Comparison of ENCODE assay signal across 8 mouse cellular contexts in genomic region chr5:88689279-88689938, GRCm38 (mm10). TPM values are rescaled to one million over a fixed set of nuclear protein-coding genes. Genes with fewer than 3 reads are reported as not detected.
DNase-seq lines count a peak whose midpoint lies in the region; ATAC-seq and TF ChIP-seq lines count a peak whose summit lies in the region.

No protein-coding gene starts in this region.

- no peak overlapping the region for H3K4me3 ChIP-seq in intestine, embryonic 15.5 days (replicated peaks)
- no peak overlapping the region for H3K4me3 ChIP-seq in stomach, postnatal 0 days (ENCODE audit: low read depth, low read length)

- peak; percentile 62; the same call in 1 of the 2 replicates for ATAC-seq in frontal cortex, adult (ENCODE audit: low TSS enrichment)
- ATAC-seq in Patski, result peak; percentile 71
- peak; percentile 8; the same call in 1 of the 2 replicates for ATAC-seq in intestine, embryonic 15.5 days
- peak; percentile 16; the same call in 1 of the 2 replicates for ATAC-seq in stomach, postnatal 0 days (ENCODE audit: low FRiP score, low TSS enrichment)

- H3K27ac ChIP-seq in intestine, embryonic 15.5 days, result no peak overlapping the region
- H3K27ac ChIP-seq in stomach, postnatal 0 days (replicated peaks), result no peak overlapping the region

- no peaks in the 10 kb centered on the region for H3K36me3 ChIP-seq in intestine, embryonic 15.5 days
- H3K36me3 ChIP-seq in stomach, postnatal 0 days (ENCODE audit: control insufficient read depth, insufficient read depth, low read length), result no peaks in the 10 kb centered on the region

- POLR2A ChIA-PET in Patski (lab: Charles Lee), result interaction anchor here (1.6 kb wide), 1 partner anchor 31 kb away, joined by 4 read pairs; the partner anchor contains the start of gene Mob1b

- H3K4me1 ChIP-seq in intestine, embryonic 15.5 days (replicated peaks), result 0 out of 2 replicates have a peak, but pooled peaks cover 3% of the 10 kb centered on the region
- no peaks in the 10 kb centered on the region; the same call in 1 of the 2 replicates for H3K4me1 ChIP-seq in stomach, postnatal 0 days (replicated peaks; ENCODE audit: control insufficient read depth, insufficient read depth)

- no peak overlapping the region for H3K4me2 ChIP-seq in intestine, embryonic 15.5 days (replicated peaks)
- H3K4me2 ChIP-seq in stomach, postnatal 0 days (replicated peaks; ENCODE audit: low read depth), result no peak overlapping the region

- H3K9me3 ChIP-seq in intestine, embryonic 15.5 days, result no peaks in the 10 kb centered on the region
- no peaks in the 10 kb centered on the region for H3K9me3 ChIP-seq in stomach, postnatal 0 days (ENCODE audit: control insufficient read depth, low read length)

- DNase-seq in frontal cortex, postnatal 10 days (ENCODE audit: low spot score in 2 of 2), result no peak
- DNase-seq in 3134 (ENCODE audit: extremely low read depth, insufficient read length, low spot score) (peak; percentile 28), Patski (ENCODE audit: low read depth, low spot score) (no peak)
- no peak for DNase-seq in stomach, postnatal 0 days (ENCODE audit: low spot score)
- no peak for DNase-seq in spleen, adult 12 weeks (ENCODE audit: low spot score)
- no peak for DNase-seq in ovary, adult 18-20 months (ENCODE audit: low spot score)

- CTCF ChIA-PET in Patski (lab: Charles Lee), result interaction anchor here (0.6 to 2.2 kb wide), 24 partner anchors 9 to 159 kb away, joined by 3 to 12 read pairs (median 3); no protein-coding TSS in a partner anchor

- in situ Hi-C loops in Patski (cut with MboI; ENCODE audit: low pct_unique_long_range_greater_than_20kb), result no loop called here

- 79% methylated on average over 3 of the region's 3 CpGs for WGBS in intestine, embryonic 15.5 days
- 76% methylated on average over 3 of the region's 3 CpGs for WGBS in stomach, postnatal 0 days

- TF ChIP-seq CTCF in Patski (IDR thresholded peaks at IDR 0.05), result peak; percentile 73
- TF ChIP-seq CTCF in stomach, postnatal 0 days (IDR thresholded peaks at IDR 0.05; ENCODE audit: low read depth), result peak; percentile 77

- no peak overlapping the region for H3K9ac ChIP-seq in intestine, embryonic 15.5 days
- H3K9ac ChIP-seq in stomach, postnatal 0 days (ENCODE audit: low read length), result no peak overlapping the region

- no peak for TF ChIP-seq EP300 in stomach, postnatal 0 days (optimal IDR thresholded peaks at IDR 0.05)

- H3K27me3 ChIP-seq in Patski, result no peaks in the 10 kb centered on the region
- no peaks in the 10 kb centered on the region for H3K27me3 ChIP-seq in intestine, embryonic 15.5 days (replicated peaks)
- H3K27me3 ChIP-seq in stomach, postnatal 0 days (ENCODE audit: control insufficient read depth, insufficient read depth, low read length), result no peaks in the 10 kb centered on the region

RNA-seq across cellular contexts. Expression of gene Grsf1, which starts 13.4 kb away (rescaled TPM):
- 127 TPM for polyA plus RNA-seq in Patski (2021)
- polyA plus RNA-seq in intestine, embryonic 15.5 days (2015; fragmentation: Nextera tagmentation; extraction: Ambion mirVana), result 47.2 and 47.9 TPM in 2 replicates
- 32.8 and 35.1 TPM in 2 replicates for polyA plus RNA-seq in stomach, postnatal 0 days (2015; fragmentation: Nextera tagmentation; extraction: Ambion mirVana)

RNA-seq across cellular contexts. Expression of gene Mob1b, which starts 31.2 kb away (rescaled TPM):
- polyA plus RNA-seq in Patski (2021), result 23.9 TPM
- polyA plus RNA-seq in intestine, embryonic 15.5 days (2015; fragmentation: Nextera tagmentation; extraction: Ambion mirVana), result 9.6 and 11.4 TPM in 2 replicates
- 7.9 and 10.1 TPM in 2 replicates for polyA plus RNA-seq in stomach, postnatal 0 days (2015; fragmentation: Nextera tagmentation; extraction: Ambion mirVana)

Comparison
In these comparisons a context has a peak if more than half of its experiments do, and no peak if none do; other contexts are left out.
1. ATAC-seq: peak in every context shown above with its lines; median percentile 71 in Patski; 62 in frontal cortex, adult; 16 in stomach, postnatal 0 days; 8 in intestine, embryonic 15.5 days.